Mouse (Mus musculus) liver, postnatal 0 days (tissue): ENCODE results near the gene Akap2.

Experiments used
- CTCF ChIP-seq: sonication (generic); IDR thresholded peaks from 2 replicates; pipeline ENCODE4 v1.5.1; 2016; ENCODE audit warnings: antibody characterized with exemption, low read depth
- EP300 ChIP-seq: IDR thresholded peaks from 2 replicates; pipeline ENCODE4 v1.6.1; 2016; ENCODE audit warnings: antibody characterized with exemption, low read depth, mild to moderate bottlenecking

- TF ChIP-seq CTCF (no peak), EP300 (no peak)
Observed at GRCm38 (mm10) chr4:57942892-57943291, 225.4 kb downstream of the Akap2 start.
